Mouse (Mus musculus) lung, postnatal 25 days (tissue): ENCODE data around the gene Vps11.
A peak's percentile ranks its signal among the peaks of the same experiment; 100 is the strongest.
"Not testable (repeated sequence)": the region's sequence is repeated elsewhere in the genome, so short reads cannot be mapped to it uniquely, and the experiment has no call there.

Experiments
- DNase-seq: peaks from one replicate; pipeline ENCODE4 v3.0.0; 2022; ENCODE audit warnings: low spot score

Gene Vps11

DNA sequence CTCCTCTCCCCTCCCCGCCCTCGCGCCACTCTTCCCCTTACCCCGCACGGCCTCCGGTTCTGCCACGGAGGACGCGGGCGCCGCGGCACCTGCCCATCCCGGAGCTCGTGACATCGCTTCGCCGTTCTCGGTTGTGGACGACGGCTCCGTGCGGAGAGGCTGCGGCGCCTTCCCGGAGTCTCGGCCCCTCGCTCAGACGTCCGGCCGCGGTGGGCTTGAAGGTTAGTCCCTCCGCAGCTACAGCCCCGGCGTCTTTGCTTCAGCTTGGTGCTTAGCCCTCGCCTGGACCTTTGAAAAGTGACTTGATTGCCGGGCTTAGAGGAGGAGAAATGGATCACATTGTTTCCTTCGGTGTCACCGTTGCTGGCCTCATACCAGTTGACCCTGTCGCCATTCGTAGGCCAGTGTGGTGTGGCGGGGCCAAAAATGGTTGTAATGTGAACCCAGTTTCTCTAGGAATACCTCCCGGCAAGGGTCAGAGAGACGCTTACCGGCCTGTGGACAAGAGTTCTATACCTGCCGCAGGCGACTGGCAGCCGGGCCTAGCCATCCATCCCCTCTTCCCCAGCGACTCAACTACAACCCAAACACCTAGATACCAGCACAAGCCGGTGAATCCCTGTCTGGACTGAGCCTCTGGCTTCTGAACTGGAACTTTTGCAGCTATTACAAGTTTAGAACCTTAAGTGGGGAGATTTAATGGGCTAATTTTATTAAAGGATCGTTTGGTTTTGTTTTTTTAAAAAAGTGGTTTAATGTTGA, 26.0 kb downstream of the Vps11 start:
- DNase-seq, result no peak

DNA sequence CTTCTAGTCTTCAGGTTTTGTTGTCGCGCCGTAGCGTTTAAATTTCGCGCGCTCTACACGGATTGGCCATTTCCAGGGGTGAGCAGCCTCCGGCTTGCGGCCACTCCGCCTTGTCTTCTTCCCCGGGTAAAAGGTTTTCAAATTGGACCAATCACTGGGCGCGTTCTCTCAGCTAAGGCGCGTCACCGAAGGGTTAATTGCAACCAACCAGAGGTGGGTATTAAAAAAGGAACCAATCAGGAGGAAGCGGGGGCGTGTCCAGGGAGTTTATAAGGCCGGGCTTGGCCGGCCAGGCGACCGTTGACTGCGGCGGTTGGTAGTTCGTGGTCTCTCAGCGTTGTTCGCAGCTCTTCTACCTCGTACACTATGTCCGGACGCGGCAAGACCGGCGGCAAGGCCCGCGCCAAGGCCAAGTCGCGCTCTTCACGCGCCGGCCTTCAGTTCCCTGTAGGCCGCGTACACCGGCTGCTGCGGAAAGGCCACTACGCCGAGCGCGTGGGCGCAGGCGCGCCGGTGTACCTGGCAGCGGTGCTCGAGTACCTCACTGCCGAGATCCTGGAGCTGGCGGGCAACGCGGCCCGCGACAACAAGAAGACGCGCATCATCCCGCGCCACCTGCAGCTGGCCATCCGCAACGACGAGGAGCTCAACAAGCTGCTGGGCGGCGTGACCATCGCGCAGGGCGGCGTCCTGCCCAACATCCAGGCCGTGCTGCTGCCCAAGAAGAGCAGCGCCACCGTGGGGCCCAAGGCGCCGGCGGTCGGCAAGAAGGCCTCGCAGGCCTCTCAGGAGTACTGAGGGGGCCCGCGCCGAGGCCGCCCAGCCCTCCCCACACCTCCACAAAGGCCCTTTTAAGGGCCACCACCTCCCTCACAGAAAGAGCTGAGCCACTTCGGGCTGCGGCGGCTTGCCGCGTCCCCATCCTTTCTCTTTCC, 26.8 kb downstream of the Vps11 start, which contains the start of gene H2afx:
TSS of gene H2afx (plus strand) at position 299 of the 935 bp plus-strand sequence.
- DNase-seq, result peak; percentile 100

DNA sequence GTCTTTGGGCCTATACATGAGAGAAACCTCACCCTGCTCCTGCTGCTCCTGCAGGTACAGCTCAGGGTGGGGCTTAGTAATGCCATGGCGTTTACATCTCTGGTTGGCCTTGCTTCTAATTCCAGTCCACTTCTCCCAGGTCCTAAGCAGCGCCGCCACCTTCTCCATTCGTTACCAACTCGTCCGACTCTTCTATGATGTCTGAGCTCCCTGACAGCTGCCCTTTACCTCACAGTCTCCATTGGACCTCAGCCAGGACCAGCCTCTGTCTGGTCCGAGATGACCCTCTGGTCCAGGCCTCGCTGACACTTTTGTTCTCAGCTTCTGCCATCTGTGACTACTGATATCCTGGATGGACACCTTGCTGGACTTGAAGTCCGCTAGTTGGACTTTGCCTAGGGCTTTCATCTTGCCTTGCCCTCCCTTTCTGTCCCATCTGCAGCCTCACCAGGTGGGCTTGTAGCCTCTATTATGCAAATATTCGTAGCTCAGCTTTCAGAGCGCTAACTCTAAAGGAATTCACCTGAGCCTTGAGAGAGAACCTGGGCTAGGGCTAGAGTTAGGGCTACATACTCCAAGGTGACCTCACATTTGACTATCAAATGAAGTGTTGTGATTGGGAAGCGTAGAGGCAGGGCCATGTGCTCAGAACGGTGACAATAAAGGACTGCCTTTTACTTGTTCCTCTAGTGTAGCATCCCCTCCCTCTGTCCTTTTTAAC, 28.4 kb downstream of the Vps11 start:
- no peak for DNase-seq

DNA sequence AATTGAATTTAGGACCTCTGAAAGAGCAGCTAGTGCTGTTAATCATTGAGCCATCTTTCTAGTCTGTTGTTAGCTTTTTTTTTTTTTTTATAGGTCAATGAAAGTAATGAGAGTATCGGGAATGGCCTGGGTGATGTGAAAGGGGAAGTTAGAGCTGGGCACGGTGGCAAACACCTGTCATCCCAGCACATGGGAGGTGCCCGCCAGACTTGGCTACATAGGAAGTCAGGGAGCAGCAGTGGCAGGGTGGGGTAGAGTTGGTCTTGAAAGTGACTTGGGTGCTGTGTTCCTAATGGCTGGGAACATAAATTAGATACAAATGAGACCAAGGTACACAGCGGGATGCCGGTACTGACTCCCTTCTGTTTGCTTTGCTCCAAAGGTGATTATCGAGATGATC, 30.7 kb downstream of the Vps11 start:
- DNase-seq, result no peak

DNA sequence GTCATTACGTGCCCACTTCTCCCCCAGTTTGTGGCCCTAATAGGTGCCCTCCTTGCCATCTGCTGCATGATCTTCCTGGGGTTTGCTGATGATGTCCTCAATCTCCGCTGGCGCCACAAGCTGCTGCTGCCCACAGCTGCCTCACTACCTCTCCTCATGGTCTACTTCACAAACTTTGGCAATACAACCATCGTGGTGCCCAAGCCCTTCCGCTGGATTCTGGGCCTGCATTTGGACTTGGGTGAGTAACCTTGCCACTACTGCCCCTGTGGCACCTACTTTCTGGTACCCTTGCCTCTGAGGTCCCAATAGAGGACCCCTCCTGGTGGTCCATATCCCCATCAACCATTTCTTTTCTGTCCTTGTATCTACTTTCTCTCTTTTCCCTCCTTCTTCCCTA, 33.5 kb downstream of the Vps11 start:
- no peak for DNase-seq

DNA sequence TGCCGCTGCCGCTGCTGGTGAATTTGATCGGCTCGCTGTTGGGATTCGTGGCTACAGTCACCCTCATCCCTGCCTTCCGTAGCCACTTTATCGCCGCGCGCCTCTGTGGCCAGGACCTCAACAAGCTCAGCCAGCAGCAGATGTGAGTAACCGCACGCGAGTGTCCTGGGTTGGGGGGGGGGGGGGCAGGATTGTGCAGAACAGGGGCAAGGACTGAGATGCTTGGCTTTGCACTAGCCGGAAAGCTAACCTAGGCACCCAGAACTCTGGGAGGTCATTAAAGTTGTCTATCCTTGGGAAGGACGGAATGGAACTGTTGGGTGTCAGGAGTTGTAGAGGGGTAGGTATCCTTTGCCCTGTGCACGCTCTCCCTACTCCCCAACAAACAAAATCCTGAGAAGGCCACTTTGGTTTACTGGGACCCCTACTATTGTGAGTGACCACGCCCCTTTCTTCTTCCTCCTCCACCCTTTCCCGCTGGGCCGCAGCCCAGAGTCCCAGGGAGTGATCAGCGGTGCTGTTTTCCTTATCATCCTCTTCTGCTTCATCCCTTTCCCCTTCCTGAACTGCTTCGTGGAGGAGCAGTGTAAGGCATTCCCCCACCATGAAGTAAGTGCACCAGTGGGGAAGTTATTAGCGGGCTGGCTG, 34.3 kb downstream of the Vps11 start:
- peak; percentile 62 for DNase-seq

DNA sequence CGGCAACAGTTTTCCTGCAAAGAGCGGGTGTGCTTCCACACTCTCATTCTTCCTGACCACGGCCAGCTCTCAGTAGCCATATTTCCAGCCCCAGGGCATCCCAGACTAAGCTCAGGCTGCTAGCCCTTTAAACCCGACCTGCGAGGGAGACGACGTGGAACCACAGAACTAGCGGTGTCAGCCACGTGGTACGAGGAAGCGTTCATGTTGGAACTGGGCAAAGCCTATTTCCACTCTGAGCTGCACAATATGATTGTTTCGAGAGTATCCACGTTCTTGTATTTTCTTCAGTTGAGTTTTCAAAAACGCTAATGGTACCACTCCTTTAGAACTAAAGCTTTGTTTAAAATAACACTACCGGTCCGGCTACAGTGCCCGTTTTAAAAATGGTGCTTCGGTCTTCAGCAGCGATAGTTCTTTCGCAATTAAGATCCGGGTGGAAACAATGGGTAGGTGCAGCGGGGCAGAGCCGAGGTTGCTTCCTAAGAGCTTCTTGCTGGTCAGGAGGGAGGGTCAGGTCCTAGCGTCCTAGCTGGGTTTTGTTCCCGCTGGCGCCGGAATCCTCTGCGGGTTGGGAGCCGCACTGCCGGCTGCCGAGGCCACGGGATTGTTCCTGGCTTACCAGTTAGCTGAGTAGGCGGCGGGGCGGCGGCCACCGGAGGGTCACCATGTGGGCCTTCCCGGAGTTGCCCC, 35.0 kb downstream of the Vps11 start:
- DNase-seq, result peak; percentile 92

DNA sequence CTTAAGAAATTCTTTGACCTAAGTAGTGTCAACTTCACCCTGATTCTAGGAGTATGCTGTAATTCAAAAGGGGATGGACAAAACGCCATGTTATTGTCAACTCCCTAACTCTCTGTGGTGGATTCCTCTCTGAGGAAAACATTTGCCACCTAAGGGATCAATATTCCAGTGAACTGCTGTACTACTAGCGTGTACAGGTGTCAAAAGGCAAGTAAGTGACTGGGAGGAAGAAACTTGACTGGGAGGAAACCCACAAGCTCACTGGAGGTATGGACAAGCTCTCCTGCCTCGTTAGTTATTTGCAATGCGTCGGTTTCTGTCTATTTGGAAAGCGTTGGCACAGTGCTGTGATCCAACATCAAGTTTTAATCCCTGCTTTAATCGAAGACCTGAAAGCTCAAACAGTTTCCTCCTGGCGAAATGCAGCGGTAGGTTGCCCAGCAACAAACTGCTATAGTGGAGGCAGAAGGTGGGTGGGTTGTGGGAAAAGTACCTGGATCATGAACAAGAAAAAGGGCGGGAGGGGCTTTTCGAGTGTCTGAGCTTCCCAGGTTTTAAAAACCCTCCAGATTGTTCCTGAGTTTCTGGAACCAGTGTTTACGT, 35.6 kb downstream of the Vps11 start, which contains the start of gene Dpagt1:
TSS of gene Dpagt1 (plus strand) at position 252 of the 603 bp plus-strand sequence.
- DNase-seq, result no peak

DNA sequence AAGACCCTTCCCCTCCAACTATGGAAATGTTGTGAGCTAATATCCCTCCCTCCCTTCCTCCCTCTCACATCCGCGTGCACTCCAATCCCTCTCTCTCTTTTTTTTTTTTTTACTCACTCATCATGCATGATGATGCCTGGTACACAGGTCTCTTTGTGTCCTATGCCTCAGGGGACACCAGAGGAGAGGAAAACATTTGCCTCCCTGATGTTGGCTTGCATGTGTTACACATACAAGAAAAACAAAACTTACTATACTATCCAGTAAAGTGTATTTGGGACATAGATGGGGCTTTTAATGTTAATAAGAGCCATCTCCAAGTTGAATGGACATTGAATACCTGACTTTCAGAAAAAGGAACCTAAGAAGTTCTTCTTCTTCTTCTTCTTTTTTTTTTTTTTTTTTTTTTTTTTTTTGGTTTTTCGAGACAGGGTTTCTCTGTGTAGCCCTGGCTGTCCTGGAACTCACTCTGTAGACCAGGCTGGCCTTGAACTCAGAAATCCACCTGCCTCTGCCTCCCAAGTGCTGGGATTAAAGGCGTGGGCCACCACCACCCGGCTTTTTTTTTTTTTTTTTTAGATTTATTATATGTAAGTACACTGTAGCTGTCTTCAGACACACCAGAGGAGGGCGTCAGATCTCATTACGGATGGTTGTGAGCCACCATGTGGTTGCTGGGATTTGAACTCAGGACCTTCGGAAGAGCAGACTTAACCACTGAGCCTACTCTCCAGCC, 36.3 kb downstream of the Vps11 start:
- DNase-seq, result not testable (repeated sequence)

DNA sequence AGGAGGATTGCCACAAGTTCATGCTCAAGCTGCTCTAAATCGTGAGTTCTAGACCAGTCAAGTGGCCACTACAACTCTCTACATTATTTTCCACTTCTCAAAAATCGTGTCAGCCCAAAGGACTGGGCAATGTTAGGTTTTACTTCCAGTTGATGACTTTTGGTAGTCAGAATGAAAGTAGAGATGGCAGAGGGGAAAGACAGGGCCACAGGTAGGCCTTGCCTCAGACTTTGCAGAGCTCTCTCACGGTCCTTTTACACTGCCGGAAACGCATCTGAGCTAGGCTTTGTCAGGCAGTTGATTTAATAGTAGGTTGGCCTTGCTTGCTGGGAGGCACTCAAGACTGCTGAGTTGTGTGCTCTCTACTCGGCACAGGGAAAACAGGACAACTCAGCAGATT, 37.3 kb downstream of the Vps11 start:
- no peak for DNase-seq

DNA sequence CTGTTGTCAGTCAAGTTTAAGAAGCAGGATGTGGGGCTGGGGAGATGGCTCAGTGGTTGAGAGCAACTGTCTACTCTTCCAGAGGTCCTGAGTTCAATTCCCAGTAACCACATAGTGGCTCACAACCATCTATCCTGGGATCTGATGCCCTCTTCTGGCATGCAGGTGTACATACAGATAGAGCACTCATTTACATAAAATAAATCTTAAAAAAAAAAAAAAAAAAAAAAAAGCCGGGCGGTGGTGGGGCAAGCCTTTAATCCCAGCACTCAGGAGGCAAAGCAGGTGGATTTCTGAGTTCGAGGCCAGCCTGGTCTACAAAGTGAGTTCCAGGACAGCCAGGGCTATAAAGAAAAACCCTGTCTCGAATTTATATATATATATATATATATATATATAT, 37.8 kb downstream of the Vps11 start:
- not testable (repeated sequence) for DNase-seq

DNA sequence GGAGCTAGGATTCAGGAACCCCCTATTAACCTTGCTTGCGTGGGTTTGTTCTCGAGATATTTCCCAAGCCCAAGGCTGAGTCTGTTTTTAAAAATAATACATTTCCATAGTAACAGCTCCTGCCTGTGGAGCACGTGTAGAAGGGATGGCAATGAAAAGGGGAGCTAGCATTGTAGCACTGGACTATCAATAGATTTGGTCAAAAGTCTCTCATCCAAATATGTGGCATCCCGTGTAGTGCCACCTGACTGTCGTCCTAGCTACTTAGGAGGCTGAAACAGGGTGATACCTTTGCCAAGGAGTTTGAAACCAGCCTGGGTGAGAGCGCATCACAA, 40.7 kb downstream of the Vps11 start:
- DNase-seq, result no peak

DNA sequence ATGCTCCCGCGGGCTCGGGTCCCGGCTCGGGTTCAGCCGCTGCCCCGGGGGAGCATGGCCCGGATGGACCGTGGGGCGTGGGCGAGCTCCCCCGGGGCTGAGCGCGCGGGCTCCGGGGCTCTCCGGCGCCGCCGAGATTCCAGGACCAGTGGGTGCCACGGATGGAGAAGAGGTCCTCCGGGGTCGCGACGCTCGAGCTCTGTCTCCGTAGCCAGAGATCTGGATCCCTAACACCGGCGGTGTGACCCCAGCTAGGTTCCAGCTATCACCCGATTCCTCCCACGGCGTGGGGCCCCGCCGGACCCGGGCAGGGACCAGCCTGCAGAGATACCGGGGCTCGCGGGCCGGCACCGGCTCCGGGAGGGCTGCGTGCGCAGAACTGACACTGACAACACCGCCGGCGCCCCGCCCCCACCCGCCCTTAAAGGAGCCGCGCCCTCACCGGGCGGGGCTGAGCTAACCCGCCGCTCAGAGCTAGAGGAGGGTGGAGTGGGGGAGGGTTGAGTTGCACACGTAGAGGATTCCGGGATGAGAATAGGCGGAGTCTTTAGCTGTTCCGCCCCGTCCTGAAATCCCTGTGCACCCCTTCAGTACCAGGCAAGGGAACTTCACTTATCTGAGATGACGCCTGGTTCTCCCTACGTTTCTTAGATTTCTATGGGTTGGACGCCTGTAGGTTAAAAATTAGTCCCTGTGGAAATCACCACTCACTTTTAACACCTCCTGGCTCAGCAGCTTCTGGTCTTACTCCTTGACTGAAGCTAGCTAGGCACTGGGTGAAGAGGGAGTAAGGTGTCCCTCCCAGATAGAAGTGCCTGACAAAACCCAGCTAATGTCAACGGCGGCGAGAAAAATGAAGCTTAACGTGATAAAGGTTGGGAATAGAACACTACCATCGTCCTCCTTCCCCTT, 41.3 kb downstream of the Vps11 start, which contains the start of gene C2cd2l:
TSS of gene C2cd2l (minus strand) at position 399 of the 912 bp plus-strand sequence.
- peak; percentile 96 for DNase-seq

DNA sequence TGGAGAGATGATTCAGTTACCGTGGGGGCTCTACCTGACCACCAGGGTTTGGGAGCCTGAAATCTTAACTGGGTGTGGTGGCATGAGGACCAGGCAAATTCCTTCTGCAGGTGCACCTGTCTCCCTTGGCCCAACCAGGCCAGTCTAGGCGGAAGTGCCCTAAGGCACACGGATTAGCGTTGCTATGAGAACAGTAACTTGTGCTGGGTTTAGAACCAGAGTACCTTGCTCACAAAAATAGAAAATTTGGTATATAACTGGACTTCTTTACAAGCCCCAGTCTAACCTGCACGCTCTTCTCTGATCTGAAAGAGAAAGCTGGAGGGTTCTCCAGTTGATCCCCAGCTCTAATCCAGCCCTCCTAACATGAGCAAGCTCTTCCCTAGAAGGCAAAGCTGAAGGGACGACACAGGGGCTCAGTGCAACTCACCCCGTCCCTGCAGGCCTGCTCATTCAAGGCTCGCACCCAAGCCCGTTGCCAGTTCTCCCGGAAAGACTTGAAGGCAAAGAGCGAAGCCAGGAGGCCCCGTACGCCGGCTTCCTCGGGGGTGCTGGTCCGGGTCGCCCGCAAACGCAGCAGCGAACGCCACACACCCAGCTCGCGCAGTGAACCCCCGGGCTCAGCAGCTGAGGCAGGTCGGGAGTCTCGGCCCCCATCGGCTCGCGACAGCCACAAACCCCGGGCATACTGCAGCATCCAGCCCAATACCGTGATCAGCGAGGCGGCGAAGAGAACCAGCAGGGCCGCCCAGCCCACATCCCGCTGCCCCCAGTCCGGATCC, 42.2 kb downstream of the Vps11 start:
- no peak for DNase-seq

DNA sequence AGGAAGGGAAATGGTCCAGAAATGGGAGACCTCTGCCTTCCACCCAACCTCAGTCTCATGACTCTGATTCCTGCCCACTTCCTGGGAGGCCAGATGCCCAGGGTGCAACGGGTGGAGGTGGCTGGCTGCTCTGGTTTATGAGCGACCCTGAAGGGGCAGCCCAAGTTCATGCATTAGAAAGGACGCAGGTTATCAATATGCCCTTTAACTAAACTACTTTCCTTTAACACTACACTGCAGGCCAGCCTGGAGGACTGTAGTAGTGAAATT, 42.7 kb downstream of the Vps11 start:
- DNase-seq, result no peak

DNA sequence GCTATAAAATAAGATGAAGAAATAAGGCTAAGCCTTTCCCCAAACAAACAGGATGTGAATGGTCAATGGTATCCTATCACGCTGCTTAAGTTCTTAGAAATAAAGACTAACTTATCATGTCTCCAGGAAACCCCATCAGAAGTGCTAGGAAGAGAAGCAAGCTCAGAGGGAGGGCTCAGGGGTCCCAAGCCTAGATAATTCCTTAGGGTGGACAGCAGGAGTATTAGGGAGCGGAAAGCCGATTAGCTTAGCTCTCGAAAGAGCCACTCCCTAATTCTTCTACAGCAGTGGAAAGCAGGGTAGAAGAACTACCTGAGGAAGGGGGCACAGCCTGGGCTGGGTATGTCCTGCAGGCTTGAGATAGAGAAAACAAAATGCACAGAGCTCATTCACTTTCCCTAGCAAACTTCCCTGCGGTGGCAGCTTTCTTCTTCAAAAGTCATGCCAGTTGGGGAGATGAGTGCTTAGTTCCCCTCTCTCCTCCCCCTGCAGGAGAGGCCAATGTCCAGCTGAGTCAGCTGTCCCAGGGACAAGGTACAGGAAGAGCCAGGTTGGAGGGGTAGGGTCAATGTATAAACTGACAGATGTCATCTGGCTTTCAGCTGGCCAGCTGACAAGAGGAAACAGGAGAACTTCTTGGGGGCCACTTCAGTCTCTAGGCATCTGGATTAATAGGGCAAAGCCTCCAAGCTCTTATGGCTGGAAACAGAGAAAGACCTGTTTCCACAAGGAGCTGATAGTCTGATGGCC, 43.2 kb downstream of the Vps11 start:
- no peak for DNase-seq

DNA sequence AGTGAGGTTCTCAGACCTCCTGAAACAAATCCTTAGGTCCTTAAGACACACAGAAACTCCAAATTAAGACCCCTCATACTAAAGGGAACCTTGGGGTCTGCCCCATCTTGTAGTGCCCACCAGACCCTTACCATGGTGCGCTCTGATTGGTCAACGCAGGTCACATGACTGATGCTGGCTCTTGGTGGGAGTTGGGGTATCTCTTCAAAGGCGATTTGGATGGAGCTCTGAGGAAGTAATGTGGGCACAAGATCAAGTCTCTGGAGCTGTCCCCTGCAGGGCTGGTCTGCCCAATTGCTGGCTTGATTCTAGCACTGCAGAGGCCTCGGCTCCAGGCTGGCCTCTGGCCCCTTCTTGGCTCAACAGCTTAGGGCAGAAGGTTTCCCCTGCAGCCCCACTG, 44.0 kb downstream of the Vps11 start:
- no peak for DNase-seq

DNA sequence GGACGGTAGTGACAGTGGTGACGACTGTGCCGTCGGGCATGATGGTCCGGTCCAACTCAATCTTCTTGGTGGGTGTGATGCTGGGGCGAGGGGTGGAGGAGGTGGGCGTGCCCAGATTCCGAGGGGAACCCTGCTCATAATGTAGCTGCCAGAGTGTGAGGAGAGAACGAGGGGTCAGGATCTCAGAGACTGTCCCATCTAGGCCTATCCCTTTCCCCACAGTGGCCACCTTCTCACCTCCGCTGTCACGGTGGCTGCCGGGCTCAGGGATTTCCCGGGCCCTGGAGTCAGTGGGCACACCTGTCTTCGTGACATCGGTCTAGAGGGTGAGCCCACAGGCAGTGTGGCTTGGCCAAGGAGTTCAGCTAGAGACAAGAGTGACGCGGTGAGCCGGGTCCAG, 46.6 kb downstream of the Vps11 start:
- no peak for DNase-seq
